Mouse (Mus musculus) layer of hippocampus, adult 2 months (tissue): ENCODE results near the gene Aldob. TPM values are rescaled to one million over a fixed set of nuclear protein-coding genes. Genes with fewer than 3 reads are reported as not detected.

Source experiments
- DNase-seq, 2 experiments: peaks; one replicate each; pipeline ENCODE4 v3.0.0; 2022; ENCODE audit warnings: low spot score in 2 of 2
- H3K27ac ChIP-seq: fragments of 200-600 bp; 2 replicates; pipeline ENCODE4 v1.8.1; 2022
- H3K4me3 ChIP-seq: fragments of 200-600 bp; 2 replicates; pipeline ENCODE4 v1.8.1; 2022; ENCODE audit warnings: mild to moderate bottlenecking
- CTCF ChIP-seq: fragments of 200-600 bp; conservative IDR thresholded peaks from 2 replicates; pipeline ENCODE4 v1.8.1; 2022; ENCODE audit warnings: antibody characterized with exemption, mild to moderate bottlenecking, moderate library complexity
- total RNA-seq, 2 experiments: library from RNA; stranded (reverse); gene quantifications; 2 replicates each; pipeline ENCODE4 v1.2.3; 2021

Aldob gene
- total RNA-seq, 2 experiments from 2014 or later = 1.7 to 3.5 TPM

- H3K27ac ChIP-seq = no peak overlapping the region
- no peak for TF ChIP-seq CTCF
- no peak overlapping the region for H3K4me3 ChIP-seq
- peak in 1 of 2 experiments; percentile 7 for DNase-seq
Measured at GRCm38 (mm10) chr4:49557375-49557774, 8.0 kb upstream of the Aldob start.

- TF ChIP-seq CTCF = no peak
- peak in 1 of 2 experiments; percentile 6 for DNase-seq
- Histone ChIP-seq H3K27ac (no peak overlapping the region), H3K4me3 (no peak overlapping the region)
Measured at GRCm38 (mm10) chr4:49553380-49553779, 4.0 kb upstream of the Aldob start.

DNA sequence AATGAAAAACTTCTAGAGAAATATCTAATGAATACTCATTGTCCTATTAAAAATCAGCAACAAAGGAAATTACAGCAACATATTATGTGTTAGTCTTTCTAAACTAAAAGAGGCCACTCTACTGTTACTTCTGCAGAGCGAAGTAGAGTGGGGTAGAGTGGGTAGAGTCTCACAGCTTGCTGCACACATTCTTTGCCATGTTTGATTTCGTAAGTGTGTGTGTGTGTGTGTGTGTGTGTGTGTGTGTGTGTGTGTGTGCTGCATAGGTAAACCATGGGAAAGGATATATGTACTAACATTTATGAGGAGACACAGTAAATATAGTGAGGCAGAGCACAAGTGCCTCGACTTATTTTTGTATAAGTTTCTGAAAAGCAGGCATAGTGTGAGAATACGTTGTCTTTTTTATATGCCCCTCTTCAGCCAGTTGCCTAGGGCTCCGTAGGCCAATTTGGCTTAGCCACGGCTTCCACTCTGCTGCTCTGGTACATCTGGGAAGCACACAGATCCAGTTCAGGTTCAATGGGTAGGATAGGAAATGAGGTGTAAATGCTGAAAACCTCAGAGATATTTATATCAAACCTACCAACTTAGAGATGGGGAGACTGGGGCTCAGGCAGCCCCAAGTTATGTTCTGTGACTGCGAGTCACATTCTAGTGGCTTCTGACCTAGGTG is 1.7 kb downstream of the Aldob start:
- DNase-seq = no peak
- Histone ChIP-seq H3K27ac (no peak overlapping the region), H3K4me3 (no peak overlapping the region)
- TF ChIP-seq CTCF = no peak

DNA sequence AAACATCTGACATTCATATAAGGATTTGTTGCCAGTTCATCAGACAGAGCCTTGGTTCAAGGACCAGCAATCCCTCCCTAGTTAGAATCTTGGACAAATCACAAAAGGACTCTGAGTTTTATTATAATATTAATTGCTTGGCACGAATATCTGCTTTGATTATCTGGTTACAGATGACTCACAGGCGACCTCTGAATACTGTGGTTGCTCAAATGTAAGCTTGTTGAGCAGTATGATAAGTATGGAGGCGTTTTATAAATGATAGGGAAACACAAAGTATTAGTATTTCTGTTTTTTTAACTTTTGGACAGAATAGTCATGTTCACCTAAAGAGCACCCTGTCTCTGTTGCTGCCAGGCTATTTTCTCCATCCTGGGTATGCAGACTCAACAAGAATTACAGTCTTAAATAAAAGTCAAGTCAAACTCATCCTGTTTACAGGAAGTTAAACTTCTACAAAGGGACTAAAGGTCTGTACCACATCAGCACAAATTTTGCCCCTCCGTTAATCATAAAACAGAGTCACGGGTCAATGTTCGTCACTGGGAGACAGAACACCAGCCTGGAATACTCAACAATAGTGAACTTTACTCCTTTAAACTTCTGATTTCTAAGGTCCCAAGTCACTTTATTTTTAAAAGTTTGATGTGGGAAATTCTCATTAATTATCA is 2.3 kb downstream of the Aldob start:
- Histone ChIP-seq H3K4me3 (no peak overlapping the region), H3K27ac (no peak overlapping the region)
- no peak for TF ChIP-seq CTCF
- DNase-seq = no peak

DNA sequence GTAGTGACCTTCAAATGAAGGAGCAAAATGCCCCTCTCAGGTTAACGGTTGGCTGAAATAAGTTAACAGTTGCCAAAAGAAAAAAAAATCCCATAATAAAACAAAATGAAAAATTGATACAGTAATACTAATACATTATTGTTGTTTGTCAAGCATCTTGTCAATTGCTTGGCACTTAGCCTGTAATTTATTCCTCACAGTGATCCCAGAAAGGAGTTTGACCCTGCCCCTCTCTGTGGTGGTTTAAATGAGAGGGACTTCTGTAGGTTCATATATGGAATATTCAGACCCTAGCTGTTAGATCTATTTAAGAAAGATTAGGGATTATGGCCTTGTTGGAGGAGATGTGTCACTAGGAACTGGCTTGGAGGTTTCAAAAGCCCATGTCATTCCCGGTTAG is 3.3 kb downstream of the Aldob start:
- Histone ChIP-seq H3K4me3 (no peak overlapping the region), H3K27ac (no peak overlapping the region)
- no peak for DNase-seq
- TF ChIP-seq CTCF = no peak

DNA sequence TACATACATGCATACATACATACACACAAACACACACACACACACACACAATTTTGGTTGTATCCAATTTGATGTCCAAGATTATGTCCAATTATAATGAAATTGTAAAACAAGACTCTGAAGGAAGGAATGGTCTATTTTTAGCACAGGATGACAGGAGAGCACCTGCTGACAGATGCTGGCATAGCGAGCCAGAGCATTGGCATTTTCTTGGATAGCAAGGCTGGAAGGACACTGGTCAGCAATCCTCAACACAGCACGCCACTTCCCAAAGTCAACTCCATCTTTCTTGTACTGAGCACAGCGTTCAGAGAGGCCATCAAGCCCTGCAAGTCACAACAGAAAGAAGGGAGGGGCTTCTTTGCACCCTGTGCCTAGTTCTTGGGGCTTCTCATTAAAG is 8.4 kb downstream of the Aldob start:
- no peak for TF ChIP-seq CTCF
- DNase-seq = no peak
- H3K27ac ChIP-seq = no peak overlapping the region
- no peak overlapping the region for H3K4me3 ChIP-seq

DNA sequence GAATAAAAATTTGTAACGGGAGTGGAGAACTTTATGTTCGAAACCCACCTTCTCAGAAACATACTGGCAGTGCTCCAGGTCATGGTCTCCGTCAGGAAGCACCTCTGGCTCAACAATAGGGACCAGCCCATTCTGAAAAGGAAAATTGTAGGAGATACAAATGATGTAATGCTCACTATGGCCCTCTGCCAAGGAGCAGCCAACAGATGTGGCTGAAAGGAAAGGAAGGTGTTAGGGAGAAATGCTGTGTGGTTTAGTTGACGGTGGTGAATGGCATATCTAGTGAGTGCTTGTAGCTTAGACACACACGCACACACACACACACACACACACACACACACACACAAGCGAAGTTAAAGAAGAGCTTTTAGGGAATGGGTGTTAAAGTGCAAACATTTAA is 9.7 kb downstream of the Aldob start:
- Histone ChIP-seq H3K27ac (no peak overlapping the region), H3K4me3 (no peak overlapping the region)
- TF ChIP-seq CTCF = no peak
- DNase-seq = no peak

GRCm38 (mm10) chr4:49536671-49537070 is 12.7 kb downstream of the Aldob start:
- no peak for DNase-seq
- TF ChIP-seq CTCF = no peak
- no peak overlapping the region for H3K4me3 ChIP-seq

DNA sequence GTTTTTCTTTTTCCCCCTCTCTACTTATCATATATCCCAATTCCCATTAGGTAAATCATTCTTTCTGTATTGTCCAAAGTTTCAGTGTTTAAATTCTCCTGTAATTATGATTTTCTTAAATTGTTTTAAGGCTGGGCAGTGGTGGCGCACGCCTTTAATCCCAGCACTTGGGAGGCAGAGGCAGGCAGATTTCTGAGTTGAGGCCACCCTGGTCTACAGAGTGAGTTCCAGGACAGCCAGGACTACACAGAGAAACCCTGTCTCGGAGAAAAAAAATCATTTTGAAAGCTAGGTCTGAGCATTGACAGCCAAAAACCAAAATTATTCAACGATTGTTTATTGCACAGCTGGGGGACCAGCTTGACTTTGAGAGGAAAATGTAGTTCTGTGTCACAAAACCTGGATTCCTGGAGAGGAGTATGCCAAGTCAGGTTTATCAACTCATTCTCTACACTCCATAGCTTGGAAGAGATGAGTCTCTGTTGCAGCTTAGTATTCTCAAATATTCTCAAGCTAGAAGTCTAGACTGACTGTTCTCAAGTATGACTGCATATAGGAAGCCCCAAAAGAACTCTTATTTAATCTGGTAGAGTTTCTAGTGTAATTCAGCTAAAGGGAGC is 13.6 kb downstream of the Aldob start:
- H3K4me3 ChIP-seq = no peak overlapping the region
- no peak overlapping the region for H3K27ac ChIP-seq
- no peak for TF ChIP-seq CTCF
- no peak for DNase-seq

More at GRCm38 (mm10) chr4:49536671-49537070, 12.7 kb downstream of the Aldob start:
- H3K27ac ChIP-seq = no peak overlapping the region

DNA sequence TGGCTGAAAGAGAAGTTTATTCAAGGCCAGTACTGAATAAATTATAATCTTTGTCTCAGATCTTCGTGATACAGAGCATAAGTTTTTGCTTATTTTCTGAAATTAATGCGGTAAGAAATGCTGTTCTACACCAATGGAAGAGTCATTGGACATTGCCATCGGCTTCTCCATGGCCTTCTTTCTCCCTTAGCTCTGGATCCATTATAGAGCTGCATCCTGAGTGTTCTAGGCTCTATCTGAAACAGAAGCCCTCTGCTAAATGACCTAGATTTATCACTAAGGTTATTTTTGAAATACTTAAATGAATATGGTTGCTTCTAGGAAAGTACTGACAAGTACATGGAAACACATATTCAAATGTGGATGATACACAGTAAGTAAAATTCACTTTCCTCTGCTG is 14.3 kb downstream of the Aldob start:
- Histone ChIP-seq H3K27ac (no peak overlapping the region), H3K4me3 (no peak overlapping the region)
- TF ChIP-seq CTCF = no peak
- no peak for DNase-seq

GRCm38 (mm10) chr4:49522576-49522975 is 26.8 kb downstream of the Aldob start:
- peak overlapping the region; percentile 94 for H3K4me3 ChIP-seq
- H3K27ac ChIP-seq = peak overlapping the region; percentile 85
- TF ChIP-seq CTCF = no peak
- peak; percentile 80 to 89 for DNase-seq

- no peak; the same call in 1 of the 2 replicates for TF ChIP-seq CTCF
- DNase-seq = no peak
- peak overlapping the region; percentile 85 for H3K27ac ChIP-seq
- H3K4me3 ChIP-seq = peak overlapping the region; percentile 94
Measured at GRCm38 (mm10) chr4:49521346-49521745, 28.0 kb downstream of the Aldob start.

- Histone ChIP-seq H3K27ac (peak within 1 kb of the TSS; percentile 94), H3K4me3 (peak within 1 kb of the TSS; percentile 94)
- peak; percentile 95 to 99 for DNase-seq
- TF ChIP-seq CTCF = no peak
Measured at GRCm38 (mm10) chr4:49520572-49521340, 28.6 kb downstream of the Aldob start, which contains the start of the genes Mrpl50 and Zfp189. TSS of gene Mrpl50 (minus strand) at chr4:49521093. TSS of gene Zfp189 (plus strand) at chr4:49521176.
